Mouse (Mus musculus): ENCODE measurements around the gene Ehd1. TPM values are rescaled to one million over a fixed set of nuclear protein-coding genes. Genes with fewer than 3 reads are reported as not detected.
A peak's percentile ranks its signal among the peaks of the same experiment; 100 is the strongest.

The Ehd1 gene
- polyA plus RNA-seq, 1 experiment from 2014 or later: 58.1 TPM

DNA sequence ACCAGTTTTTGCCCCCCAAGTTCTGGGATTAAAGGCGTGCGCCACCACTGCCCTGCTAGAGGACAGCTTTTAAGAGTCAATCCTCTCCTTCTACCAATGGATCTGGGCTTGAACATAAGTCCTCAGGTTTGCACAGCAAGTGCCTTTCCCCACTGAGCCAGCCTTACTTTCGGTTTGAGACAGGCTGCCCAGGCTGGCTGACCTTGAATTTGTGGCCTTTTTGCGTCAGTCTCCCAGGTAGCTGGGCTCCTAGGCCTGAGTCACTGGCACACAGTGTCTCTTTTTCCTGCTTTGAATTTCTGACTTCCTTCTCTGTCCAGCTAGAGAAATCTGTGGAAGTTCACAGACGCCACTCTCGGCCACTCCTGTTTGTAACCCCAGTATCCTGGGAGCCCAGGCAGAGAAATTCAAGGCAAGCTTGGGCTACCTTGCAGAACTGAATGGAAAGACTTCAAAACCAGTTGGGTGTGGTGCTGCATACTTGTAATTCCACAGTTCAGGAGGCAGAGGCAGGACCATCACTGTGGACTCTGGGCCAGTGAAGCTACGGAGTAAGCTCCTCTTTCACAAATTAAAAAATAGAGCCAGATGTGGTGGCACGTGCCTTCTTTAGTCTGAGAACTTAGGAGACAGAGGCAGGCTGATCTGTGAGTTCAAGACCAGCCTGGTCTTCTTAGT, 6.6 kb upstream of the Ehd1 start:
- no peak for ATAC-seq (replicated peaks; ENCODE audit: insufficient number of reproducible peaks, low FRiP score, low TSS enrichment, low read depth)
- no peak for DNase-seq (ENCODE audit: low spot score)
- Histone ChIP-seq H3K9me3 (replicated peaks; ENCODE audit: control insufficient read depth, low read length) (no peaks in the 10 kb centered on the region), H3K4me2 (ENCODE audit: low read depth, low read length) (no peak overlapping the region), H3K4me3 (ENCODE audit: low read depth, low read length) (no peak overlapping the region), H3K27me3 (ENCODE audit: control insufficient read depth, insufficient read depth, low read length) (no peaks in the 10 kb centered on the region), H3K36me3 (replicated peaks; ENCODE audit: control insufficient read depth, insufficient read depth, low read depth, low read length) (no peaks in the 10 kb centered on the region), H3K4me1 (ENCODE audit: control insufficient read depth, insufficient read depth, low read length) (no peaks in the 10 kb centered on the region), H3K9ac (replicated peaks; ENCODE audit: low read length) (no peak overlapping the region), H3K27ac (replicated peaks; ENCODE audit: low read depth, low read length) (no peak overlapping the region)
- WGBS: 85% methylated on average over 8 of the region's 8 CpGs

GRCm38 (mm10) chr19:6270661-6271060, 5.9 kb upstream of the Ehd1 start:
- no peaks in the 10 kb centered on the region for H3K36me3 ChIP-seq (replicated peaks; ENCODE audit: control insufficient read depth, insufficient read depth, low read depth, low read length)
- no peaks in the 10 kb centered on the region for H3K9me3 ChIP-seq (replicated peaks; ENCODE audit: control insufficient read depth, low read length)
- DNase-seq (ENCODE audit: low spot score): no peak
- no peak overlapping the region for H3K4me2 ChIP-seq (ENCODE audit: low read depth, low read length)
- H3K4me1 ChIP-seq (ENCODE audit: control insufficient read depth, insufficient read depth, low read length): no peaks in the 10 kb centered on the region
- no peak overlapping the region for H3K27ac ChIP-seq (replicated peaks; ENCODE audit: low read depth, low read length)
- H3K4me3 ChIP-seq (ENCODE audit: low read depth, low read length): no peak overlapping the region
- WGBS: 67% methylated on average over 9 of the region's 9 CpGs
- no peaks in the 10 kb centered on the region for H3K27me3 ChIP-seq (ENCODE audit: control insufficient read depth, insufficient read depth, low read length)
- no peak for ATAC-seq (replicated peaks; ENCODE audit: insufficient number of reproducible peaks, low FRiP score, low TSS enrichment, low read depth)
- H3K9ac ChIP-seq (replicated peaks; ENCODE audit: low read length): no peak overlapping the region

DNA sequence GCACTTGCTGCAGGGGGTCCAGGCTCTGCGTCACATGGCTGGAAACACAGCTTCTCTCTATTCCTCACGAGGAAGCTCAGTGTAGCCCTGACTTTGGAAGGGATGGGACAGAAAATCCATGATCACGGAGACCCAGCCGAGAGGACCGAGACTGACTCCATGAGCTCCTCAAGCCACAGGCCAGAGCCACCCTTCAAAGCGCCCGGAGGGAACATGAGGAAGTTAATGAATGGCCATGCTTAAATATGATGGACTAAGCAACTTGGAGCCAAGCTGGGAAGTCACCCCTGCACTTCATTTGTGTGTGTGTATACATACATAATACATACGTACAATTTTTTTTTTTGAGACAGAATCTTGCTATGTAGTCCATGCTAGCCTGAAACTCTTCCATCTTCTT, 5.3 kb upstream of the Ehd1 start:
- WGBS: 31% methylated on average over 8 of the region's 8 CpGs

DNA sequence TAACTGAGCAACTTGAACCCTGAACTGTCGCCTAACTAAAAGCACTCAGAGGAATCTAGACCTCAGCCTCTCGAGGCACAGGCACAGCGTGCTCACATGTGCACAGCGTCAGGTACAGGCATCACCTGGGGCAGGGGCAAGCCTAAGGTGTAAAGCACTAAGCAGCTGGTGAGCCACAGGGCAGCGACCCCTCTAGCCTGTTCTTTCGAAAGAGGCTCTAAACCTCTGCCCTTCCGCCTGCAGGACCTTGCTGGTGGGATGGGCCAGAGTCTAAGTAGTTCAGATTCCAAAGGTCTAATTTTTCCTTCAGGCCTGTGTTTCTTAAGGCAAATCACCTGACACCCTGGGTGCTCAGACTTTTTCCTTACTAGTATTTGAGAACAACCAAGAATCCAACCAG, 4.5 kb upstream of the Ehd1 start:
- no peaks in the 10 kb centered on the region for H3K36me3 ChIP-seq (replicated peaks; ENCODE audit: control insufficient read depth, insufficient read depth, low read depth, low read length)
- no peak overlapping the region for H3K27ac ChIP-seq (replicated peaks; ENCODE audit: low read depth, low read length)
- H3K4me3 ChIP-seq (ENCODE audit: low read depth, low read length): no peak overlapping the region
- H3K4me1 ChIP-seq (ENCODE audit: control insufficient read depth, insufficient read depth, low read length): no peaks in the 10 kb centered on the region
- WGBS: 73% methylated on average over 7 of the region's 7 CpGs
- no peak overlapping the region for H3K9ac ChIP-seq (replicated peaks; ENCODE audit: low read length)
- no peak for DNase-seq (ENCODE audit: low spot score)
- no peak for ATAC-seq (replicated peaks; ENCODE audit: insufficient number of reproducible peaks, low FRiP score, low TSS enrichment, low read depth)
- no peak overlapping the region for H3K4me2 ChIP-seq (ENCODE audit: low read depth, low read length)
- no peaks in the 10 kb centered on the region for H3K27me3 ChIP-seq (ENCODE audit: control insufficient read depth, insufficient read depth, low read length)
- no peaks in the 10 kb centered on the region for H3K9me3 ChIP-seq (replicated peaks; ENCODE audit: control insufficient read depth, low read length)

More for the DNA sequence above, 5.3 kb upstream of the Ehd1 start:
- no peak for ATAC-seq (replicated peaks; ENCODE audit: insufficient number of reproducible peaks, low FRiP score, low TSS enrichment, low read depth)
- Histone ChIP-seq H3K9me3 (replicated peaks; ENCODE audit: control insufficient read depth, low read length) (no peaks in the 10 kb centered on the region), H3K4me2 (ENCODE audit: low read depth, low read length) (no peak overlapping the region), H3K36me3 (replicated peaks; ENCODE audit: control insufficient read depth, insufficient read depth, low read depth, low read length) (no peaks in the 10 kb centered on the region), H3K27ac (replicated peaks; ENCODE audit: low read depth, low read length) (no peak overlapping the region), H3K27me3 (ENCODE audit: control insufficient read depth, insufficient read depth, low read length) (no peaks in the 10 kb centered on the region), H3K4me3 (ENCODE audit: low read depth, low read length) (no peak overlapping the region), H3K9ac (replicated peaks; ENCODE audit: low read length) (no peak overlapping the region), H3K4me1 (ENCODE audit: control insufficient read depth, insufficient read depth, low read length) (no peaks in the 10 kb centered on the region)
- DNase-seq (ENCODE audit: low spot score): no peak

GRCm38 (mm10) chr19:6272738-6273137, 3.8 kb upstream of the Ehd1 start:
- no peaks in the 10 kb centered on the region for H3K36me3 ChIP-seq (replicated peaks; ENCODE audit: control insufficient read depth, insufficient read depth, low read depth, low read length)

DNA sequence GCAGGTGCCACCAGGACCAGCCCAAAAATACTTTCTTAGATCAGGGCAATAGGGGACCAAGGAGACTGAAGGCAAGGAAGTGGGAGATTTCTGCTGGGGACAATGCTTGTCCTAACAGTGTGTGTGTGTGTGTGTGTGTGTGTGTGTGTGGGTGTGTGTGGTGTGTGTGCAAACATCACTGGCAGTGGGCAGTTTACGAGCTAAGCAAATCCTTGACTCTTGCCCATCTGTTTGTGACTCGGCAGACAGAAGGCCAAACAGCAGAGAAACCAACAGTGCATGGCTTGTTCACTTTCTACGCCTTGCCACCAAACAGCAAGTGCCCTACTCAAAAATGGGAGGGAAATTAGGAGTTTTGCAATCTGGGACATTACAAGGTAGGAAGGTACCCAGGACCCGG, 2.9 kb upstream of the Ehd1 start:
- DNase-seq (ENCODE audit: low spot score) (no peak), ATAC-seq (replicated peaks; ENCODE audit: insufficient number of reproducible peaks, low FRiP score, low TSS enrichment, low read depth) (no peak)
- Histone ChIP-seq H3K36me3 (replicated peaks; ENCODE audit: control insufficient read depth, insufficient read depth, low read depth, low read length) (no peaks in the 10 kb centered on the region), H3K4me3 (ENCODE audit: low read depth, low read length) (no peak overlapping the region), H3K4me2 (ENCODE audit: low read depth, low read length) (no peak overlapping the region), H3K27ac (replicated peaks; ENCODE audit: low read depth, low read length) (no peak overlapping the region), H3K4me1 (ENCODE audit: control insufficient read depth, insufficient read depth, low read length) (0 out of 2 replicates have a peak, but pooled peaks cover 2% of the 10 kb centered on the region), H3K27me3 (ENCODE audit: control insufficient read depth, insufficient read depth, low read length) (no peaks in the 10 kb centered on the region), H3K9ac (replicated peaks; ENCODE audit: low read length) (no peak overlapping the region), H3K9me3 (replicated peaks; ENCODE audit: control insufficient read depth, low read length) (no peaks in the 10 kb centered on the region)
- WGBS: 85% methylated on average over 4 of the region's 4 CpGs

More at GRCm38 (mm10) chr19:6272738-6273137, 3.8 kb upstream of the Ehd1 start:
- H3K9me3 ChIP-seq (replicated peaks; ENCODE audit: control insufficient read depth, low read length): no peaks in the 10 kb centered on the region
- H3K27me3 ChIP-seq (ENCODE audit: control insufficient read depth, insufficient read depth, low read length): no peaks in the 10 kb centered on the region
- H3K27ac ChIP-seq (replicated peaks; ENCODE audit: low read depth, low read length): no peak overlapping the region
- H3K4me1 ChIP-seq (ENCODE audit: control insufficient read depth, insufficient read depth, low read length): no peaks in the 10 kb centered on the region
- WGBS: 82% methylated on average over 4 of the region's 4 CpGs
- H3K4me2 ChIP-seq (ENCODE audit: low read depth, low read length): no peak overlapping the region
- H3K9ac ChIP-seq (replicated peaks; ENCODE audit: low read length): no peak overlapping the region
- H3K4me3 ChIP-seq (ENCODE audit: low read depth, low read length): no peak overlapping the region
- ATAC-seq (replicated peaks; ENCODE audit: insufficient number of reproducible peaks, low FRiP score, low TSS enrichment, low read depth) (no peak), DNase-seq (ENCODE audit: low spot score) (no peak)

GRCm38 (mm10) chr19:6273998-6274608, 2.4 kb upstream of the Ehd1 start:
- WGBS: 86% methylated on average over 13 of the region's 13 CpGs
- H3K36me3 ChIP-seq (replicated peaks; ENCODE audit: control insufficient read depth, insufficient read depth, low read depth, low read length): no peaks in the 10 kb centered on the region; the same call in 1 of the 2 replicates

GRCm38 (mm10) chr19:6275740-6276389, 660 bp upstream of the Ehd1 start:
- no peak for ATAC-seq (replicated peaks; ENCODE audit: insufficient number of reproducible peaks, low FRiP score, low TSS enrichment, low read depth)
- Histone ChIP-seq H3K27me3 (ENCODE audit: control insufficient read depth, insufficient read depth, low read length) (no peaks in the 10 kb centered on the region), H3K27ac (replicated peaks; ENCODE audit: low read depth, low read length) (peak overlapping the region; percentile 56), H3K4me3 (ENCODE audit: low read depth, low read length) (peak overlapping the region; percentile 83), H3K4me1 (ENCODE audit: control insufficient read depth, insufficient read depth, low read length) (peaks cover 5% of the 10 kb centered on the region), H3K9me3 (replicated peaks; ENCODE audit: control insufficient read depth, low read length) (no peaks in the 10 kb centered on the region), H3K36me3 (replicated peaks; ENCODE audit: control insufficient read depth, insufficient read depth, low read depth, low read length) (peaks cover 4% of the 10 kb centered on the region), H3K9ac (replicated peaks; ENCODE audit: low read length) (peak overlapping the region; percentile 64), H3K4me2 (ENCODE audit: low read depth, low read length) (peak overlapping the region; percentile 93)
- DNase-seq (ENCODE audit: low spot score): peak; percentile 13
- WGBS: 7% methylated on average over 15 of the region's 15 CpGs

More at GRCm38 (mm10) chr19:6273998-6274608, 2.4 kb upstream of the Ehd1 start:
- Histone ChIP-seq H3K27ac (replicated peaks; ENCODE audit: low read depth, low read length) (no peak overlapping the region), H3K9me3 (replicated peaks; ENCODE audit: control insufficient read depth, low read length) (no peaks in the 10 kb centered on the region), H3K9ac (replicated peaks; ENCODE audit: low read length) (no peak overlapping the region), H3K4me3 (ENCODE audit: low read depth, low read length) (no peak overlapping the region), H3K27me3 (ENCODE audit: control insufficient read depth, insufficient read depth, low read length) (no peaks in the 10 kb centered on the region), H3K4me2 (ENCODE audit: low read depth, low read length) (no peak overlapping the region), H3K4me1 (ENCODE audit: control insufficient read depth, insufficient read depth, low read length) (peaks cover 3% of the 10 kb centered on the region; the same call in 1 of the 2 replicates)
- DNase-seq (ENCODE audit: low spot score): no peak
- no peak for ATAC-seq (replicated peaks; ENCODE audit: insufficient number of reproducible peaks, low FRiP score, low TSS enrichment, low read depth)
